Mouse (Mus musculus): ENCODE results near the gene A730046J19Rik.

The A730046J19Rik gene

GRCm38 (mm10) chrX:144153523-144153922 is at the start of gene A730046J19Rik:
Gene A730046J19Rik (plus strand): TSS chrX:144153695.
- in situ Hi-C loops (cut with MboI; ENCODE audit: low pct_unique_long_range_greater_than_20kb in 1 of 2, low sequenced_read_pairs in 2 of 2, unreplicated experiment in 1 of 2), result loop anchor here in 1 of 2 experiments (25.0 kb wide), 1 partner anchor 416 kb away; no protein-coding TSS in a partner anchor

GRCm38 (mm10) chrX:144104619-144105416 is 48.7 kb upstream of the A730046J19Rik start:
- in situ Hi-C loops (cut with MboI; ENCODE audit: low pct_unique_long_range_greater_than_20kb in 1 of 2, low sequenced_read_pairs in 2 of 2, unreplicated experiment in 1 of 2), result no loop called here

- in situ Hi-C loops (cut with MboI; ENCODE audit: low pct_unique_long_range_greater_than_20kb in 1 of 2, low sequenced_read_pairs in 2 of 2, unreplicated experiment in 1 of 2), result no loop called here
Observed at GRCm38 (mm10) chrX:144136281-144136680, 17.2 kb upstream of the A730046J19Rik start.

DNA sequence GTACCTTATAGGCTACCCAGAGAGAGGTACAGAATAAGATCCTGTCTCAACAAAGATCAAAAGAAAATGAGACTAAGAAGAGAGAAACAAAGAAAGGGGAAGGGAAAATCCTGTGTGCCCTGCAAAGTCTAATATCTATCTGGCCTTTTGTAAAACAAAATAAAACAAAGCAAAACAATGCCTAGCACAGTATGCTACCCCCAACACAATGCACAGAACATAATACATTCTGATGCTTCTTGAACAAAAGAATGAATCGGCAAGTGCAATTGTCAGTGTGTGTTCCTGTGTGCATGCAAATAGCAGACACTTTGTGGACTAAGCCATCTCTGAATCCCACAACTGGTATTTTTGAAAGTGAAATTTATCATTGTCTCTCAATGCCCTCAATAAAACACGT is 3.5 kb upstream of the A730046J19Rik start:
- in situ Hi-C loops (cut with MboI; ENCODE audit: low pct_unique_long_range_greater_than_20kb in 1 of 2, low sequenced_read_pairs in 2 of 2, unreplicated experiment in 1 of 2), result loop anchor here in 1 of 2 experiments (25.0 kb wide), 1 partner anchor 413 kb away; no protein-coding TSS in a partner anchor

DNA sequence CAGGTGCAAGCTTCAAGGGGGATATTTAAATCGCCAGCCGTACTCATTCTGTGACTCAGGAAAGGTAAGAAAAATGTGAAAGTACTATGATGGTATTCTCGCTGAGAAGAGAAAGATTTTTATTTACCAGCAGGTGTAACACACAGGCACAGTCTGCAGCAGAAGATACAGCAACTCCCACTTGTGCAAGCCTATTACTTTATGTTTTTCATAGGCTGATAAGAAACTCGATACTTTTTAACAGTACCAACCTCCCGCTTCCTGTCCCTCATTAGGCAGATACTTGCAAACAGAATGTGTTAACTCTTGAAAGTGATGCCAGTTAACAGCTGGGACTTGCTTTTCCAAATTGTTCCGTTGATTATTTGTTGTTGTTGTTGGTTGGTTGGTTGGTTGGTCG is 616 bp downstream of the A730046J19Rik start:
- in situ Hi-C loops (cut with MboI; ENCODE audit: low pct_unique_long_range_greater_than_20kb in 1 of 2, low sequenced_read_pairs in 2 of 2, unreplicated experiment in 1 of 2), result loop anchor here in 1 of 2 experiments (25.0 kb wide), 1 partner anchor 417 kb away; no protein-coding TSS in a partner anchor

DNA sequence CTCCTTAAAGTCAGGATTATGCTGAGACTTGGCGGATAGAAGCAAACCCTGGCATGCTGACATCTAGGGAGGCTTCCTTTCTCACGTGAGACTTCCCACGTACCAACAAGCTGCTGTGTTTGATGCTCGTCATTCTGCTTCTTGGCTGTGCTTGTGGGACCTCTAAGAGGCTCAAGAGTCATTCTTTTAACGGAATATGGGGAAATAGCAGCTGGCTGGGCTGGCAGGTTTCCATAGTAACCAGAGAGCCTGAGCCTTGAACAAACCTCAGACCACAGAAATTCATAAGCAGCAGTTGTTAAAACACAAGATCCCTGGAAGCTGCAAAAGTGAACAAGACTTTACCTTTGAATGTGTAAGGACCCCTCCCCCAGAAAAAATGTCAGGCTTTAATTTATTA is 9.4 kb downstream of the A730046J19Rik start:
- in situ Hi-C loops (cut with MboI; ENCODE audit: low pct_unique_long_range_greater_than_20kb in 1 of 2, low sequenced_read_pairs in 2 of 2, unreplicated experiment in 1 of 2), result loop anchor here in 1 of 2 experiments (25.0 kb wide), 1 partner anchor 426 kb away; no protein-coding TSS in a partner anchor
